Mouse (Mus musculus) activated CD4-positive, CD25-positive, alpha-beta regulatory T cell, adult 4 months (primary cell): ENCODE results near the gene Camk1g. TPM values are rescaled to one million over a fixed set of nuclear protein-coding genes. Genes with fewer than 3 reads are reported as not detected.
A peak's percentile ranks its signal among the peaks of the same experiment; 100 is the strongest.

Experiments used
- ATAC-seq: one replicate; pipeline ENCODE4 v1.8.0; 2017
- polyA plus RNA-seq, 2 experiments: library from polyadenylated mRNA; unstranded; fragments of 100-300 nt; shearing (Covaris generic); gene quantifications; one replicate each; pipeline ENCODE4 v1.2.1; 2017

The Camk1g gene
- not detected for polyA plus RNA-seq

GRCm38 (mm10) chr1:193370096-193370495, at the start of gene Camk1g:
Camk1g (minus strand) TSS chr1:193370298.
- ATAC-seq: no peak

GRCm38 (mm10) chr1:193419168-193419567, 49.1 kb upstream of the Camk1g start:
- ATAC-seq: no peak

GRCm38 (mm10) chr1:193418656-193419055, 48.6 kb upstream of the Camk1g start:
- ATAC-seq: no peak

GRCm38 (mm10) chr1:193414067-193414466, 44.0 kb upstream of the Camk1g start:
- ATAC-seq: no peak

- ATAC-seq: no peak
Measured at GRCm38 (mm10) chr1:193413368-193414000, 43.4 kb upstream of the Camk1g start.

- ATAC-seq: no peak
Measured at GRCm38 (mm10) chr1:193407487-193407886, 37.4 kb upstream of the Camk1g start.

GRCm38 (mm10) chr1:193406059-193406642, 36.1 kb upstream of the Camk1g start:
- no peak for ATAC-seq

- ATAC-seq: no peak
Measured at GRCm38 (mm10) chr1:193401695-193402094, 31.6 kb upstream of the Camk1g start.

GRCm38 (mm10) chr1:193400348-193400747, 30.2 kb upstream of the Camk1g start:
- no peak for ATAC-seq

- ATAC-seq: no peak
Measured at GRCm38 (mm10) chr1:193398728-193399437, 28.8 kb upstream of the Camk1g start.

- no peak for ATAC-seq
Measured at GRCm38 (mm10) chr1:193397109-193397508, 27.0 kb upstream of the Camk1g start.

GRCm38 (mm10) chr1:193392266-193392665, 22.2 kb upstream of the Camk1g start:
- ATAC-seq: no peak

- no peak for ATAC-seq
Measured at GRCm38 (mm10) chr1:193390004-193390403, 19.9 kb upstream of the Camk1g start.

GRCm38 (mm10) chr1:193389505-193389904, 19.4 kb upstream of the Camk1g start:
- no peak for ATAC-seq

GRCm38 (mm10) chr1:193387241-193387640, 17.1 kb upstream of the Camk1g start:
- ATAC-seq: no peak

GRCm38 (mm10) chr1:193386136-193386535, 16.0 kb upstream of the Camk1g start:
- peak; percentile 33 for ATAC-seq

- ATAC-seq: peak; percentile 64
Measured at GRCm38 (mm10) chr1:193382841-193383462, 12.9 kb upstream of the Camk1g start.

GRCm38 (mm10) chr1:193382435-193382834, 12.3 kb upstream of the Camk1g start:
- peak; percentile 57 for ATAC-seq

- ATAC-seq: no peak
Measured at GRCm38 (mm10) chr1:193381597-193382404, 11.7 kb upstream of the Camk1g start.

GRCm38 (mm10) chr1:193380877-193381276, 10.8 kb upstream of the Camk1g start:
- no peak for ATAC-seq

- ATAC-seq: no peak
Measured at GRCm38 (mm10) chr1:193379634-193380033, 9.5 kb upstream of the Camk1g start.

GRCm38 (mm10) chr1:193376478-193377134, 6.5 kb upstream of the Camk1g start:
- ATAC-seq: peak; percentile 74
